Mouse (Mus musculus) lung, postnatal 4 days (tissue): ENCODE measurements around the gene Drg2.
A peak's percentile ranks its signal among the peaks of the same experiment; 100 is the strongest.

Experiments used
- DNase-seq, 2 experiments: peaks; one replicate each; pipeline ENCODE4 v3.0.0; 2021

Drg2 gene

GRCm38 (mm10) chr11:60470743-60471142, 16.4 kb downstream of the Drg2 start:
- DNase-seq, result no peak

GRCm38 (mm10) chr11:60474534-60474933, 20.1 kb downstream of the Drg2 start:
- DNase-seq, result no peak

GRCm38 (mm10) chr11:60475668-60476362, 21.4 kb downstream of the Drg2 start:
- DNase-seq, result no peak

- DNase-seq, result peak; percentile 72 to 83
Observed at GRCm38 (mm10) chr11:60478121-60478520, 23.7 kb downstream of the Drg2 start.

GRCm38 (mm10) chr11:60486267-60486666, 31.9 kb downstream of the Drg2 start:
- DNase-seq, result no peak

GRCm38 (mm10) chr11:60492726-60493125, 38.3 kb downstream of the Drg2 start:
- no peak for DNase-seq

- DNase-seq, result no peak
Observed at GRCm38 (mm10) chr11:60495692-60496091, 41.3 kb downstream of the Drg2 start.

GRCm38 (mm10) chr11:60507281-60507680, 52.9 kb downstream of the Drg2 start:
- no peak for DNase-seq

- no peak for DNase-seq
Observed at GRCm38 (mm10) chr11:60508950-60509349, 54.6 kb downstream of the Drg2 start.

GRCm38 (mm10) chr11:60509500-60509899, 55.1 kb downstream of the Drg2 start:
- peak in 1 of 2 experiments; percentile 41 for DNase-seq

GRCm38 (mm10) chr11:60511893-60512292, 57.5 kb downstream of the Drg2 start:
- no peak for DNase-seq

GRCm38 (mm10) chr11:60512520-60512919, 58.1 kb downstream of the Drg2 start:
- DNase-seq, result no peak

- DNase-seq, result peak; percentile 54 to 88
Observed at GRCm38 (mm10) chr11:60514941-60515340, 60.5 kb downstream of the Drg2 start.

GRCm38 (mm10) chr11:60518305-60518704, 63.9 kb downstream of the Drg2 start:
- DNase-seq, result no peak
